Mouse (Mus musculus) spleen, adult 2 months (tissue): ENCODE data around the gene Eif4e3.

Source experiments
- CTCF ChIP-seq: fragments of 200-500 bp; IDR thresholded peaks from 2 replicates; pipeline ENCODE4 v1.5.1; 2011; ENCODE audit warnings: mild to moderate bottlenecking, inconsistent platforms; ENCODE audit not compliant: insufficient read depth, insufficient read length, insufficient replicate concordance; ENCODE audit errors: extremely low read depth
- POLR2A ChIP-seq: fragments of 200-500 bp; IDR thresholded peaks from 2 replicates; pipeline ENCODE4 v1.6.1; 2011; ENCODE audit warnings: low read depth, low read length, inconsistent platforms

- TF ChIP-seq POLR2A: no peak
- no peak for TF ChIP-seq CTCF
Measured at GRCm38 (mm10) chr6:99604758-99605157, 61.8 kb downstream of the Eif4e3 start.
